ENCODE assay signal across 15 mouse cellular contexts in the genomic region with DNA sequence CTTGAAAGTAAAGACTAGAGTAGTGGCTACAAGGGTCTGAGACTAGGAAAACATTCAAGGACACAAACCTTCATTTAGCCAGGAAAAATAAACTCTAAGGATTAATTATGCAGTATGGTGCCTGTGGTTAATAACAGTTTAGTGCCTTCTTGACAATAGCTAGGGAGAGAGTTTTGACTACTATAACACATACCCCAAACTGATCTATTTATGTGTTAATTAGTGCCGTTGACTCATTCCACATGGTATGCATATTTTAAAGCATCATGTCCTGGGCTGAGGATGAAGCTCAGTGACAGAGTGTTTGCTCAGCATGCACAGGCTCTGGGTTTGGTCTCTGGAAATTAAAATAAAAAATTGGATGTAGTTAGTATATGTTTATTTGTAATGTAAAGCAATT.
"Had no signal": no experiment of that assay in that cellular context is flagged by ENCODE, and none has a peak within 500 bp of the region (broad histone marks: within the 10 kb centered on the region; RNA-seq: fewer than 3 reads in every experiment).

No protein-coding gene starts in this region.

- H3K4me3 ChIP-seq: limb, embryonic 13.5 days; midbrain, embryonic 10.5 days; midbrain, embryonic 15.5 days; neural tube, embryonic 13.5 days had no signal

- H3K27me3 ChIP-seq: limb, embryonic 13.5 days; midbrain, embryonic 15.5 days; neural tube, embryonic 13.5 days had no signal

- H3K4me1 ChIP-seq: limb, embryonic 13.5 days; midbrain, embryonic 15.5 days had no signal

- DNase-seq: kidney, adult 9 months; kidney, postnatal 36 days; layer of hippocampus, adult 9-11 months; layer of hippocampus, postnatal 36 days; lung, adult 18-20 months; lung, postnatal 4 days; retina, postnatal 1 day; right cerebral cortex, postnatal 14 days; thymus, postnatal 36 days had no signal

- H3K9ac ChIP-seq: limb, embryonic 13.5 days; liver, embryonic 14.5 days; midbrain, embryonic 15.5 days; neural tube, embryonic 13.5 days had no signal

- H3K9me3 ChIP-seq: limb, embryonic 13.5 days; midbrain, embryonic 10.5 days; midbrain, embryonic 15.5 days; neural tube, embryonic 13.5 days had no signal

- H3K36me3 ChIP-seq: limb, embryonic 13.5 days; midbrain, embryonic 10.5 days; midbrain, embryonic 15.5 days; neural tube, embryonic 13.5 days had no signal

- ATAC-seq: midbrain, embryonic 15.5 days had no signal

- H3K4me2 ChIP-seq: limb, embryonic 13.5 days; midbrain, embryonic 15.5 days; neural tube, embryonic 13.5 days had no signal

- H3K27ac ChIP-seq: kidney, postnatal 0 days; limb, embryonic 13.5 days; liver, embryonic 14.5 days; midbrain, embryonic 10.5 days; midbrain, embryonic 15.5 days; neural tube, embryonic 13.5 days had no signal
